Mouse (Mus musculus) stomach, embryonic 16.5 days (tissue): Measurements from ENCODE around the gene Irf2bpl. TPM values are rescaled to one million over a fixed set of nuclear protein-coding genes. Genes with fewer than 3 reads are reported as not detected.

Experiments used
- ATAC-seq: fragments of 200-750 bp; cut with Nextera tagmentation; 2 replicates; pipeline ENCODE4 v1.8.0; 2017; ENCODE audit warnings: moderate number of reproducible peaks, moderate TSS enrichment; ENCODE audit not compliant: insufficient read depth, low FRiP score
- H3K27ac ChIP-seq: fragments of 300-500 bp; sonication (generic); 2 replicates; pipeline ENCODE4 v1.5.1; 2014; ENCODE audit warnings: low read length
- H3K27me3 ChIP-seq: fragments of 300-500 bp; sonication (generic); 2 replicates; pipeline ENCODE4 v1.6.1; 2014; ENCODE audit warnings: low read length, control low read depth, mixed read lengths; ENCODE audit not compliant: control insufficient read depth, insufficient read depth
- H3K36me3 ChIP-seq: fragments of 300-500 bp; sonication (generic); 2 replicates; pipeline ENCODE4 v1.6.1; 2014; ENCODE audit warnings: low read length; ENCODE audit not compliant: control insufficient read depth, insufficient read depth
- H3K4me1 ChIP-seq: fragments of 300-500 bp; sonication (generic); 2 replicates; pipeline ENCODE4 v1.6.1; 2014; ENCODE audit warnings: low read length, control low read depth, mixed read lengths; ENCODE audit not compliant: control insufficient read depth, insufficient read depth
- H3K4me2 ChIP-seq: fragments of 300-500 bp; sonication (generic); 2 replicates; pipeline ENCODE4 v1.6.1; 2014; ENCODE audit warnings: low read depth, low read length, mixed read lengths
- H3K4me3 ChIP-seq: fragments of 300-500 bp; sonication (generic); replicated peaks from 2 replicates; pipeline ENCODE4 v1.5.1; 2014; ENCODE audit warnings: mild to moderate bottlenecking, low read length
- H3K9ac ChIP-seq: fragments of 300-500 bp; sonication (generic); 2 replicates; pipeline ENCODE4 v1.6.1; 2014; ENCODE audit warnings: low read length
- H3K9me3 ChIP-seq: fragments of 300-500 bp; sonication (generic); replicated peaks from 2 replicates; pipeline ENCODE4 v1.6.1; 2016; ENCODE audit warnings: low read length, control low read depth; ENCODE audit not compliant: control insufficient read depth
- WGBS: fragments of 180-500 bp; shearing (Covaris S2); extraction: QIAGEN DNeasy Blood & Tissue Kit; methylation state at CpG from one replicate; pipeline ENCODE4 v1.1.7; 2014; 5-methylcytosine and 5-hydroxymethylcytosine counted together
- polyA plus RNA-seq: library from polyadenylated mRNA; unstranded; fragments of >200 nt; fragmentation: Nextera tagmentation; extraction: Ambion mirVana; gene quantifications from 2 replicates; pipeline ENCODE4 v1.2.1, GENCODE M21; 2015

The Irf2bpl gene
- polyA plus RNA-seq, result 10.1 and 11.7 TPM in 2 replicates

GRCm38 (mm10) chr12:86884197-86885058 is at the start of gene Irf2bpl:
Gene Irf2bpl, minus strand, starts transcription at chr12:86884798.
- H3K4me1 ChIP-seq, result peaks cover 45% of the 10 kb centered on the region
- no peaks in the 10 kb centered on the region for H3K27me3 ChIP-seq
- under 1% methylated on average over 82 of the region's 82 CpGs for WGBS
- H3K4me2 ChIP-seq, result peak within 1 kb of the TSS; percentile 85
- no peaks in the 10 kb centered on the region for H3K36me3 ChIP-seq
- peak; percentile 89 for ATAC-seq
- H3K9me3 ChIP-seq, result no peaks in the 10 kb centered on the region
- H3K9ac ChIP-seq, result peak within 1 kb of the TSS; percentile 99
- peak within 1 kb of the TSS; percentile 100 for H3K27ac ChIP-seq
- H3K4me3 ChIP-seq, result peak within 1 kb of the TSS; percentile 88

GRCm38 (mm10) chr12:86932575-86932952 is 48.0 kb upstream of the Irf2bpl start:
- Histone ChIP-seq H3K36me3 (no peaks in the 10 kb centered on the region), H3K27me3 (no peaks in the 10 kb centered on the region), H3K4me2 (no peak overlapping the region), H3K27ac (no peak overlapping the region), H3K4me1 (peaks cover 9% of the 10 kb centered on the region), H3K4me3 (no peak overlapping the region), H3K9ac (no peak overlapping the region), H3K9me3 (peaks cover 8% of the 10 kb centered on the region)
- ATAC-seq, result no peak
- 46% methylated on average over 6 of the region's 6 CpGs for WGBS

- ATAC-seq, result no peak
- no peak overlapping the region for H3K9ac ChIP-seq
- no peak overlapping the region for H3K4me2 ChIP-seq
- 15% methylated on average over 7 of the region's 7 CpGs for WGBS
- peaks cover 8% of the 10 kb centered on the region for H3K9me3 ChIP-seq
- peaks cover 9% of the 10 kb centered on the region for H3K4me1 ChIP-seq
- no peak overlapping the region for H3K27ac ChIP-seq
- H3K36me3 ChIP-seq, result no peaks in the 10 kb centered on the region
- H3K27me3 ChIP-seq, result no peaks in the 10 kb centered on the region
- no peak overlapping the region for H3K4me3 ChIP-seq
These were observed 47.4 kb upstream of the Irf2bpl start for GRCm38 (mm10) chr12:86931919-86932574.

- H3K9ac ChIP-seq, result no peak overlapping the region
- WGBS, result 79% methylated on average over 6 of the region's 6 CpGs
- no peak overlapping the region for H3K27ac ChIP-seq
- peaks cover 8% of the 10 kb centered on the region for H3K9me3 ChIP-seq
- no peak for ATAC-seq
- H3K4me3 ChIP-seq, result no peak overlapping the region
- H3K27me3 ChIP-seq, result no peaks in the 10 kb centered on the region
- H3K4me2 ChIP-seq, result no peak overlapping the region
- peaks cover 9% of the 10 kb centered on the region for H3K4me1 ChIP-seq
- H3K36me3 ChIP-seq, result no peaks in the 10 kb centered on the region
These were observed 46.5 kb upstream of the Irf2bpl start for GRCm38 (mm10) chr12:86930934-86931729.

GRCm38 (mm10) chr12:86923837-86924236 is 39.2 kb upstream of the Irf2bpl start:
- no peaks in the 10 kb centered on the region for H3K36me3 ChIP-seq
- no peak overlapping the region for H3K4me3 ChIP-seq
- no peak overlapping the region for H3K9ac ChIP-seq
- WGBS, result 4% methylated on average over 5 of the region's 5 CpGs
- peak; percentile 35; the same call in 1 of the 2 replicates for ATAC-seq
- no peak overlapping the region for H3K4me2 ChIP-seq
- H3K4me1 ChIP-seq, result peaks cover 7% of the 10 kb centered on the region
- H3K27me3 ChIP-seq, result no peaks in the 10 kb centered on the region
- H3K27ac ChIP-seq, result no peak overlapping the region
- H3K9me3 ChIP-seq, result peaks cover 8% of the 10 kb centered on the region

GRCm38 (mm10) chr12:86918983-86919722 is 34.6 kb upstream of the Irf2bpl start:
- ATAC-seq, result 0 out of 2 replicates have a peak, but pooled peaks have one; percentile 26
- H3K4me2 ChIP-seq, result no peak overlapping the region
- whole genome bisulfite sequencing, result 62% methylated on average over 17 of the region's 17 CpGs
- no peak overlapping the region for H3K9ac ChIP-seq
- no peak overlapping the region for H3K4me3 ChIP-seq
- H3K27ac ChIP-seq, result peak overlapping the region; percentile 39
- H3K9me3 ChIP-seq, result no peaks in the 10 kb centered on the region
- H3K36me3 ChIP-seq, result no peaks in the 10 kb centered on the region
- H3K4me1 ChIP-seq, result peaks cover 19% of the 10 kb centered on the region
- no peaks in the 10 kb centered on the region for H3K27me3 ChIP-seq

- Histone ChIP-seq H3K9me3 (no peaks in the 10 kb centered on the region), H3K4me3 (no peak overlapping the region), H3K4me2 (no peak overlapping the region), H3K27me3 (no peaks in the 10 kb centered on the region), H3K9ac (0 out of 2 replicates have a peak overlapping the region, but pooled peaks have one; percentile 25), H3K27ac (peak overlapping the region; percentile 39; the same call in 1 of the 2 replicates), H3K36me3 (no peaks in the 10 kb centered on the region), H3K4me1 (peaks cover 19% of the 10 kb centered on the region)
- ATAC-seq, result peak; percentile 53; the same call in 1 of the 2 replicates
- 17% methylated on average over 11 of the region's 11 CpGs for WGBS
These were observed 33.9 kb upstream of the Irf2bpl start for GRCm38 (mm10) chr12:86918361-86918967.
